Mouse (Mus musculus) yolk sac, embryonic 10.5 days (tissue): ENCODE results near the gene Ms4a3.

ENCODE experiments used
- DNase-seq: peaks from one replicate; pipeline ENCODE4 v3.0.0-alpha.2; 2017; ENCODE audit warnings: low spot score

Ms4a3 gene

GRCm38 (mm10) chr19:11640732-11641131 is at the start of gene Ms4a3:
Ms4a3 (minus strand) TSS chr19:11640851.
- no peak for DNase-seq

DNA sequence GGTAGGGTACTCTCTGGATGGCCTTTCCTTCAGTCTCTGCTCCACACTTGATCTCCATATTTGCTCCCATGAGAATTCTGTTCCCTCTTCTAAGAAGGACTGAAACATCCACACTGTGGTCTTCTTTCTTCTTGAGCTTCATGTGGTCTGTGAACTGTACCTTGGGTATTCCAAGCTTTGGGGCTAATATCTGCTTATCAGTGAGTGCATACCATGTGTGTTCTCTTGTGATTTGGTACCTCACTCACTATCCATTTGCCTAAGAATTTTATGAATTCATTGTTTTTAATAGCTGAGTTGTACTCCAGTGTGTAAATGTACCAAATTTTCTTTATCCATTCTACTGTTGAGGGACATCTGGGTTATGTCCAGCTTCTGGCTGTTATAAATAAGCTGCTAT is 20.9 kb upstream of the Ms4a3 start:
- no peak for DNase-seq

DNA sequence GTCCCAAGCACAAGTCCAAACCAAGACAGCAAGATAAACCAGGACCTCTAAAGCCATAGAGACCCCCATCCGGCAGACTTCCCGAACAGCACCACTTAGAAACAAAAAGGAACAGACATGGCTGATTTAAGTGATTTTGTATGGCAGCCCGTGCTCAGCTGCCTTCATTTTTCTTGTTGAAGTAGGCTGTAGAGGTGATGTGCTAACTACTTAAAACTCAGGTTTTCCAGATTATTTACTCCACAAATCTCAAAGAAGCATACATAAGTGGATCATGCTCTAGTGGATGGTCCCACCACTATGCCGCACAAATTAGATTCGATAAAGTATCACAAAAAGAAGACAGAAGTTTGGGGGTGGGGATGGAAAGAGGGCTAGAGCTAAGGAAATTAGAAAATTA is 19.8 kb upstream of the Ms4a3 start, which contains the start of gene Oosp2:
Gene Oosp2 (minus strand): TSS at position 101 of the 400 bp plus-strand sequence.
- no peak for DNase-seq

DNA sequence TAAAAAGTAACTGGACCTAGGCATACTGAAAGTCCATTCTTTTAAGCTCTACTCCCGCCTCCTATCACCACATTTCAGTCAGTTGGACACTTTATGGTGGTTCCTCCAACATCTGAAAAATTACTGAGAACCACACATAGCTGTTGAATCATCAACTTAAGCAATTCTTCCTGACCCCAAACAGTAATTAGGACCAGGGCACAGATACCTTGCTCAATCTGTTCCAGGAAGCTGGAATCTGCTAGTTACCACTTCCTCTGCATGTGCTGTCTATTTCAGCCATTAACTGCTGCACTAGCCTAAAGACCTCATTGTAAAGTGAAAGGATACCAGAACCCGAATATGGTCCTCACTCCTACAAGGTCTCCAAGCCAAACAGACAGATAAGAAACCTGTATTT is 18.5 kb upstream of the Ms4a3 start:
- DNase-seq, result no peak

DNA sequence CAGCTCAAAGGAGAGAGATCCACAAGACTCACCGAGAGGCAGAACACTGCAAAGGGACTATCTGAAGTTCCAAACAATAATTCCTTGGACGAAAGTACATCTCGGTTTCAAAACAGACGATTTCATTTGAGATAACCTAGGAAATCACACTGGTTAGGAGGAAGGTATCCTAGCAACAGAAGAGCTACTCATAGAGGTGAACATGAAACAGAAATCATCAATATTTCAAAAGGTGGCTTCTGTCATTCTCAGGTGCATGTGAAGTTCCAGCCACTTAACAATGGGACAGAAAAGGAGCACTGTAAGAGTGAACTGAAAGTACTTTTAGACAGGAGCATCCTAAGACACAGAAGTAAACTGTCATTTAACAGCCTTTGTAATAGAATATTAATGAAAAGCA is 8.9 kb upstream of the Ms4a3 start:
- DNase-seq, result no peak

DNA sequence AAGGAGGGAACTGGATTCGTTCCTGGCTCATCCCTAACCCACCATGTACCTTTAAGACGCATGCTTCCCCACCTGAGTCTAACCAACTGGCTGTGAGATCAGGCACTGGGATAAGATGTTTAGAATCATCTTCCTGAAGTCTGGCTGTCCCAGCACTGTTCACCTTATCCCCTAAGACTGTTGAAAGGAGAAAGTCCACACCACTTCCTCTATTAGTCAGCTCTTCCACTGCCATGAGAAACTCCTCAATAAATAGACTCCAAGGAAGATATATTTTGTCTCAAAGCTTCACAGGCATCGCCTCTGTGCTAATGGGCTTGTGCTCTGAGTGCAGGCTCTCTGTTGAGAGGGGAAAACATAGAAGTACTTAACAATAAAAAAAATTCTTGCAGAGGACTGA is 5.5 kb upstream of the Ms4a3 start:
- no peak for DNase-seq

DNA sequence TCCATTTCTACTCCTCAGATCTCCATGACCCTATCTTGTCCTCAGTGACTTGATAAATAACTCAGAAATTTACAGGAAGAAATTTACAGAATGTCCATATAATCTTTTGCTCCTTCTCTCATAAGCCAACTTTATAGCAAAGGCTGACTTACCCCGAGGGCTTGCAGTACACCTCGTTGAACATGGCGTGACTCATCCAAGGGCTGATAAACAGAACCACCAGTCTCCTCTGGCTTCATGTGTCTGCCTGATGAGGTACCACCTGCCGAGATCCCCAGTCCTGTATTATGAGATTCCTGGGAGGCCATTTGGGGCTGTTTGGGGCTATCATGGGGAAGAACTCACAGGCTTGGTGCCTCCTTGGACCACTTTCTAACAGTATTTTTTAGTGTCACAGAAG is 1.6 kb downstream of the Ms4a3 start:
- no peak for DNase-seq

DNA sequence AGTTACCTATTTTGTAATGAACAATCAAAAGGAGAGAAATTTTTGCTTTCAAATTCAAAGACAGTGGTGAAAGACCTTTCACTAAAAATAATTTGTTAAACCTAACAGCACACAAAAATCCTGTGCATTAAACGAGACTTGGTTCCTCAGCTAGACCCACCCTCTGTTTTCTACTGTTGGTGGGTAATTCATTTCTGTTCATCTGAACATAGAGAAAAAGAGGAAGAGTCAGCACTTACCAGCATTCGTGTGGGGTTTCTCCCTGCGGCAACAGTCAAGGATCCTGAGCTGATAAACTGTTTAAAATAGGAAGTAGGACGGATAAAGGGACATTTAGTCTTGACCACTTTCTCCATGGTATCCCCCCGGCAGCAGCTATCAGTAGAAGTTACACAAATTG is 5.1 kb downstream of the Ms4a3 start:
- DNase-seq, result no peak

DNA sequence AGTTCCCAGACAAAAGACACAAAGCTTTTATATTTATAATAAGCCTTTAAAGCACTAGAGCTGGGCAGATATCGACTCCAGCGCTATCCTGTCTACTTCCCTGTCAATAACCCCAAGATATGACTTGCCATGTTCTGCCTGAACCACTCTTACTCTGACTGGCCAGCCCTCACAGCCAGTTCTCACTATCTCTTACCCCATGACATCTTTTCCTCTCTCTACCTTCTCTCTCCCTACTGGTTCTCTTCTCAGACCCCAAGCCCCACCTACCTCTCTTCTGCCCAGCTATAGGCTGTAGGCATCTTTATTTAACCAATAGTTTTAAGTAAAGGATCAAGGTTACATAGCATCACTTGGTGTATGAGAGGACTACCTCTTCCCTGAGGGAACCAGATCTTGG is 6.3 kb downstream of the Ms4a3 start:
- DNase-seq, result no peak

DNA sequence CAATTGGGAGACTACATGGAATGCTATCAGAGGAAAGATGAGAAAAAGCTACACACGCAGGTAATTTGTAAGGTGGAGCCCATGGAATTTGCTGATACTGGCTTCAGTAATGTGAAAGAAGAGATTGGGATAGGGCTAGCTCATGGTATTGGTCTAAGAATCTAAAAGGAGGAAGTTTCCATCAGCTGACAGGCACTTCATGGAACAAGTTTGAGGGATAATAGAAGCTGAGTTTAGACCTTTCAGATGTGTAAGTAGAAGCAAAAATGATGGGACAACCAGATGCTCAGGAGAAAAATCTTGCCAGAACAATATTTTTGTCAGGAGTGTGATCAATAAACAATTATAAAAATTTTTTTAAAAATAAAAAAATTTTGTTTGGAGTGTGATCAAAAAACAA is 6.9 kb downstream of the Ms4a3 start:
- no peak for DNase-seq

DNA sequence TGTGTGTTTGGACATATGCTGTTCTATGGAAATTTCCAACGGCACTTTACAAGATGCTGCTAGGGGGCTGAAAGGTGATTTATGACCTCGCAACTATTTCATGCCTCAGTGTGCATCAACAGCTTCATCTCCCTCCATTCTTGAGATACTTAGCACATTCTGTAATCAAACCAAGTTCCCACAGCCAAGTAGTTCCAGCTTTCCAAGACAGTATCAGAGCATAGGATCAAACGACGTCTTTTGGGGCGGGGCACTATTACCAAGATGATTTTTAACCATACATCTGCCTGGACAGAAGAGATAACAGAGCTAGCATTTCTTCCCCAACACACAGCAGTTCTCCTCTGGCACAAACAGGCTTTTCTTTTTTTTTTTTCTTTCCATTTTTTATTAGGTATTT is 15.4 kb downstream of the Ms4a3 start:
- DNase-seq, result no peak

GRCm38 (mm10) chr19:11624800-11625199 is 15.9 kb downstream of the Ms4a3 start:
- DNase-seq, result peak; percentile 14

GRCm38 (mm10) chr19:11623551-11623950 is 17.1 kb downstream of the Ms4a3 start, which contains the start of gene Ms4a2:
Ms4a2 (minus strand) TSS chr19:11623719.
- no peak for DNase-seq

- no peak for DNase-seq
These were observed 22.7 kb downstream of the Ms4a3 start for GRCm38 (mm10) chr19:11617983-11618382.

GRCm38 (mm10) chr19:11614805-11615204 is 25.8 kb downstream of the Ms4a3 start:
- no peak for DNase-seq

GRCm38 (mm10) chr19:11613776-11614443 is 26.7 kb downstream of the Ms4a3 start:
- DNase-seq, result no peak

GRCm38 (mm10) chr19:11613084-11613483 is 27.6 kb downstream of the Ms4a3 start:
- no peak for DNase-seq

- peak; percentile 25 for DNase-seq
These were observed 28.4 kb downstream of the Ms4a3 start for GRCm38 (mm10) chr19:11612293-11612692.

DNA sequence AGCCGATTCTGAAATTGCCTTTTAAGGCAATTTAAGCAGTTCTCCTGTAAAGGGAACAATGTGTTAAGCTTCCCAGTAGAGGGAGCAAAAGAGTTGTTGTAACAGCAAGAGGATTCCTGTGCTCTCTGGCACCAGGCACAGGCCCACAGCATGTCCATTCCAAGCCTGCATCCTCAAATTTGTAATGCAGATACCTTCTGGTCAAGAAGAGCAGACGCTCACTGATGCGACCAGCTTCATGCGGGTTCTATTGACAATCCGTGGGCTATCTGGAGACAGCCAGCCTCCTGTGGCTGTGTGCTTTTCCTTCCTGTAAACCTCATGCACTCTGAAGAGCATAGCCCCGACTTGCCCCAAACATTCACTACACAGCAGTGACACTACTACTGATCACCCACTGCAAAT is 29.1 kb downstream of the Ms4a3 start:
- peak; percentile 17 for DNase-seq

- peak; percentile 17 for DNase-seq
These were observed 32.5 kb downstream of the Ms4a3 start for GRCm38 (mm10) chr19:11608172-11608571.

DNA sequence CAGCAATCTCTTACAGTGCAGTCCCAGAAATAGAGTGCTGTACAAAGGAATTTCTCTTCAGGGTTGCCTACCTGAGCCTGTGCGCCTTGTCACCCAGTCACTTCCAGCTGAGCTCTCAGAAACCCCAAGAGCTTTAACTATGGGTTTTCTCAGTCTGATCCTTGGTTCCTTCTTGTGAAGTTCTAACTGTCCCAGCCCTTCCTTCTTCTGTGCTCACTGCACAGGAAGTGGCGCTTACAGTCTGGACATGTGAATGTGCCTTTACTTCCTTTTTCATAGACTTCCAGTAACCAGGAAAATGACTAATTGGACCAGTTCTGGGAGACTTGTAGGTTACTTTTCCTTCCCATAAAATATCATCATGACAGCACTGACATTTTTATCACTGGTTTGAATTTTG is 36.0 kb downstream of the Ms4a3 start, which contains the start of gene Ms4a6d:
Gene Ms4a6d (minus strand): TSS at position 247 of the 400 bp plus-strand sequence.
- DNase-seq, result no peak

GRCm38 (mm10) chr19:11602026-11602425 is 38.6 kb downstream of the Ms4a3 start:
- no peak for DNase-seq

GRCm38 (mm10) chr19:11601349-11601748 is 39.3 kb downstream of the Ms4a3 start:
- DNase-seq, result no peak

- no peak for DNase-seq
These were observed 50.7 kb downstream of the Ms4a3 start for GRCm38 (mm10) chr19:11589891-11590449.
